Mouse (Mus musculus) ES-Bruce4 (cell line): ENCODE measurements at regions not wholly inside any gene's neighbourhood (a gene's known extent, or its start where the extent isn't known, plus 50 kb on each side); places are given as distances from the start of the nearest gene placed in this dataset.

ENCODE experiments used
- H3K27ac ChIP-seq: 2 replicates; pipeline ENCODE4 v1.5.1; 2012; ENCODE audit warnings: low read length, inconsistent platforms; ENCODE audit not compliant: insufficient read depth
- H3K27me3 ChIP-seq: 2 replicates; pipeline ENCODE4 v1.6.1; 2012; ENCODE audit warnings: mild to moderate bottlenecking, low read length, inconsistent platforms; ENCODE audit not compliant: control insufficient read depth, poor library complexity, insufficient read depth, severe bottlenecking
- H3K36me3 ChIP-seq: 2 replicates; pipeline ENCODE4 v1.6.1; 2012; ENCODE audit warnings: inconsistent platforms, mild to moderate bottlenecking, low read length, moderate library complexity; ENCODE audit not compliant: control insufficient read depth, poor library complexity, insufficient read depth, severe bottlenecking
- H3K4me1 ChIP-seq: one replicate; pipeline ENCODE4 v1.8.1; 2011; ENCODE audit warnings: low read length; ENCODE audit not compliant: control insufficient read depth, insufficient read depth
- H3K4me3 ChIP-seq: 2 replicates; pipeline ENCODE4 v1.5.1; 2011; ENCODE audit warnings: low read depth, mild to moderate bottlenecking, low read length
- H3K9ac ChIP-seq: 2 replicates; pipeline ENCODE4 v1.6.1; 2012; ENCODE audit warnings: low read depth, mild to moderate bottlenecking, inconsistent platforms; ENCODE audit not compliant: poor library complexity, severe bottlenecking
- H3K9me3 ChIP-seq: replicated peaks from 2 replicates; pipeline ENCODE4 v1.6.1; 2012; ENCODE audit warnings: mild to moderate bottlenecking, low read length, inconsistent platforms; ENCODE audit not compliant: control insufficient read depth, poor library complexity, insufficient read depth, severe bottlenecking
- CTCF ChIP-seq: IDR thresholded peaks from one replicate; pipeline ENCODE4 v1.8.1; 2011; ENCODE audit warnings: low read depth, low read length
- EP300 ChIP-seq: IDR thresholded peaks from 2 replicates; pipeline ENCODE4 v1.6.1; 2011; ENCODE audit warnings: low read depth, low read length; ENCODE audit not compliant: insufficient read depth
- POLR2A ChIP-seq: IDR thresholded peaks from one replicate; pipeline ENCODE4 v1.8.1; 2011; ENCODE audit warnings: low read length; ENCODE audit not compliant: insufficient read depth

DNA sequence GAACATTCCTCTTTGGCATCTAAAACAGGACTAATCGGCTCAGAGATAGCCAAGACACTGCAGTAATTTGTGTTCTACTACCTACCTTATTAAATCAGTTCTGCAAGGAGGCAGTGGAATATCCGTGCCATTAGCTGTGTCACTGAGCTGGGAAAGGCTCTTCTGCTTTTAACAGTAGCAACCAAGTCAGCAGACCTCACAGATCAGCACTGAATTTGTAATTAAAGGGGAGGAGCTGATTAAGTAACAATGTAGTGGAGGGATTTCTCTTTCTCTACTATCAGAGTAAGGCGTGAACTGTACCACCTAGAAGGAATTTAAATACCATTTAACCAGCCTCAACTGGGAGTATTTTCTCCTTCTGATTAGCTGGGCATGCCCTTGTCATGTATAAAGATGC is 504.3 kb upstream of the Atp10a start:
- Histone ChIP-seq H3K9ac (no peak overlapping the region), H3K9me3 (no peaks in the 10 kb centered on the region), H3K4me3 (no peak overlapping the region), H3K27ac (no peak overlapping the region), H3K27me3 (no peaks in the 10 kb centered on the region), H3K4me1 (no peaks in the 10 kb centered on the region), H3K36me3 (no peaks in the 10 kb centered on the region)
- TF ChIP-seq EP300: no peak
- no peak for TF ChIP-seq CTCF
- TF ChIP-seq POLR2A: no peak

DNA sequence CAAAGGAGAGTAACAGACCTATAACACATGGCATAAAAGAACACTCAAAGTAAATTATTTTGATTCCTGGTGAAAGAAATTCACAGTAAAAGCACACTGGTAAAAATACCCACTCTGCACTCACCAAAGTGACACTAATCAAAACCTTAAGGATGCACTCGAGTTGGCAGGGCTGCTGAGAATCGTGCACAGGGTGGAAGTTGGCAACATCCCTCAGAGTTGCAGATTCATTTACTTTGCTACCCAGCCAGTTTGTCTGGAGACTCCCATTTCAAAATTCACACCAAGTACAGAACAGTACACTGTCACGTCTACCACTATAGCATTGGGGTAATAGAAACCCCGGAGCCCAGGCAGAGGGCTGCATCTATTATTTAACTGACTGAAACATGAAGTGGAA is 471.1 kb upstream of the Atp10a start:
- H3K9me3 ChIP-seq: no peaks in the 10 kb centered on the region
- no peaks in the 10 kb centered on the region for H3K4me1 ChIP-seq
- no peaks in the 10 kb centered on the region for H3K27me3 ChIP-seq
- H3K36me3 ChIP-seq: no peaks in the 10 kb centered on the region
- H3K9ac ChIP-seq: no peak overlapping the region
- TF ChIP-seq POLR2A (no peak), EP300 (no peak), CTCF (no peak)
- H3K4me3 ChIP-seq: no peak overlapping the region
- no peak overlapping the region for H3K27ac ChIP-seq

DNA sequence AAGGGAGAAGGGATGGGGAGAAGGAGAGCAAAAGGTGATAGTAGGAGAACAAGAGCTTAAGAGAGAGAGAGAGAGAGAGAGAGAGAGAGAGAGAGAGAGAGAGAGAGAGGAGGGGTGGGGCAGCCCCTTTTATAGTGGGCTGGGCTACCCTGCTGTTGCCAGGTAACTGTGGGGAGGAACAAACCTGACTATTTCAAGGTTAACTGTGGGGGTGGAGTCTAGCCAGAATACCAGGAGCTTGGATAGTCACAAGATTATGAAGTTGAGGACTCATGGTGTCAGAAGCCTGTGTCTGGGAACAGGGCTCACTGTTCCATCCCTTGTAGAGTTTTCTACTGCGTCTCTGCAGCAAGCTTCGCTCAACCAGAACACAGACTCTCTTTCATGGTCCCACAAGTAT is 438.2 kb upstream of the Atp10a start:
- no peak for TF ChIP-seq CTCF
- no peak for TF ChIP-seq POLR2A
- no peak overlapping the region for H3K9ac ChIP-seq

DNA sequence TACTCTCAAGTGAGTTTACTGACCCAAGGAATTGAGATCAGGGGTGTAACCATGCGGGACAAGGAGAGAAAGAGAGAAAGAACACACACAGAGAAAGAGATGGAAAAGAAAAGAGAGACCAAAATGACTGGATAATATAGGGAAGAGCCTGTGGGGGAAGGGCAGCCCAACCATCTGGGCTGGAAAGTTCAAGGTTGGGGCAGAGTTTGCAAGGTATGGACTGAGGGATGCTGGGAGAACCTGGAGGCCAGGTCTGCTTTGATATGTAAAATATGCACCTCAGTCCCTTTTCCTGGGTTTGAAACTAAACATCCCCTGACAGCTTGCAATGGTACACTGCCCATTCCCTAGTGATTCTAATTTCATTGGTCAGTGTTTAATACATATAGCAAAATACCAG is 431.2 kb upstream of the Atp10a start:
- no peaks in the 10 kb centered on the region for H3K27me3 ChIP-seq
- no peaks in the 10 kb centered on the region for H3K36me3 ChIP-seq
- no peak overlapping the region for H3K4me3 ChIP-seq
- H3K9ac ChIP-seq: no peak overlapping the region
- TF ChIP-seq CTCF (no peak), EP300 (peak; percentile 100), POLR2A (no peak)
- no peaks in the 10 kb centered on the region for H3K9me3 ChIP-seq
- peaks cover 6% of the 10 kb centered on the region for H3K4me1 ChIP-seq
- H3K27ac ChIP-seq: peak overlapping the region; percentile 93

More for the DNA sequence above, 438.2 kb upstream of the Atp10a start:
- peaks cover 1% of the 10 kb centered on the region for H3K4me1 ChIP-seq
- no peaks in the 10 kb centered on the region for H3K36me3 ChIP-seq
- no peaks in the 10 kb centered on the region for H3K27me3 ChIP-seq
- peak overlapping the region; percentile 22 for H3K27ac ChIP-seq
- no peak overlapping the region for H3K4me3 ChIP-seq
- no peaks in the 10 kb centered on the region for H3K9me3 ChIP-seq

DNA sequence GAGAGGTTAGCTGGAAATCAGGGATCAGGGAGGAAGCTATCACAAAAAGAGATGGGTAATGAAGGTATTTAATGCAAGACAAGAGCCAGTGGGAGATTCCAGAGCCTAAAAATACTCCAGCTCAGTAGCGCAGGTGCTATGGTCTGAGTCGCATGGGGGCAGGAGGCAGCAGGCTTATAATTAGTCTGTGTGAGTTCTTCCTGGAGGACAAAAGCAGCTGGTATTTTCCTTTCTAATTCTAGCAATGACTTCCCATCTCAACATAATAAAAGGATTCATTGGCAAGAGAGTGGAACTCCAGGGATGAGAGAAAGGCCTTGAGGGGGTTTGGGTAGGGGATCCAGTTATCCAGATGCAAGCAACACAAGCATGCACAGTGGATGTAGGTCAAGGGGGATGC is 430.3 kb upstream of the Atp10a start:
- H3K27me3 ChIP-seq: no peaks in the 10 kb centered on the region
- peaks cover 6% of the 10 kb centered on the region for H3K4me1 ChIP-seq
- H3K36me3 ChIP-seq: no peaks in the 10 kb centered on the region
- no peaks in the 10 kb centered on the region for H3K9me3 ChIP-seq
- TF ChIP-seq EP300 (peak; percentile 95), POLR2A (no peak), CTCF (no peak)
- peak overlapping the region; percentile 93 for H3K27ac ChIP-seq
- H3K4me3 ChIP-seq: no peak overlapping the region
- H3K9ac ChIP-seq: no peak overlapping the region

DNA sequence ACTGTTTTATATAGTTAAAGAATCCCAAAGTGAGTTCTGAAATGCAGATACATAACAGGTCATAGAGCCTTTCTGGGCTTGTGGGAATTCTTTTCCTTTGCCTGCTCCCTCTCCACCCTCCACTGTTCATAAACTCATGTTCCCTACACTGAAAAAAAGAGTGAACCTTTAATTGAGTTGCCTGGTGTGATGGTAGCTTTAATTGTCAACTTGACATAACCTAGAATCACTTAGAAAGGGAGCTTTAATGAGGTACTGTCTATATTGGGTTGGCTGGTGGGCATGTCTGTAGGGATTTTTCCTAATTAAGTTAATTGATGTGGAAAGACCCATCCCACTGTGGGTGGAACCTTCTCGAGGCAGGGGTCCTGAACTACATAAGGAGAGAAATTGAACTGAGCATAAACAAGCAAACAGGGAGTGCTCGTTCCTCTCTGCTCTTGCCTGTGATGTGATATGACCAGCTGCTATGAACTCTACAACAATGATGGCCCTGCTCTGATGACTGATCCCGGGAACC is 425.7 kb upstream of the Atp10a start:
- Histone ChIP-seq H3K9ac (no peak overlapping the region), H3K27me3 (no peaks in the 10 kb centered on the region), H3K27ac (no peak overlapping the region), H3K4me3 (no peak overlapping the region), H3K9me3 (no peaks in the 10 kb centered on the region; the same call in 1 of the 2 replicates), H3K4me1 (peaks cover 2% of the 10 kb centered on the region), H3K36me3 (no peaks in the 10 kb centered on the region)
- TF ChIP-seq EP300 (no peak), POLR2A (no peak), CTCF (no peak)
